Mouse (Mus musculus): ENCODE results near the gene Vps11. TPM values are rescaled to one million over a fixed set of nuclear protein-coding genes. Genes with fewer than 3 reads are reported as not detected.
"Not testable (repeated sequence)": the region's sequence is repeated elsewhere in the genome, so short reads cannot be mapped to it uniquely, and the experiment has no call there.

Gene Vps11
- polyA plus RNA-seq, 1 experiment from 2014 or later: 29.3 TPM

DNA sequence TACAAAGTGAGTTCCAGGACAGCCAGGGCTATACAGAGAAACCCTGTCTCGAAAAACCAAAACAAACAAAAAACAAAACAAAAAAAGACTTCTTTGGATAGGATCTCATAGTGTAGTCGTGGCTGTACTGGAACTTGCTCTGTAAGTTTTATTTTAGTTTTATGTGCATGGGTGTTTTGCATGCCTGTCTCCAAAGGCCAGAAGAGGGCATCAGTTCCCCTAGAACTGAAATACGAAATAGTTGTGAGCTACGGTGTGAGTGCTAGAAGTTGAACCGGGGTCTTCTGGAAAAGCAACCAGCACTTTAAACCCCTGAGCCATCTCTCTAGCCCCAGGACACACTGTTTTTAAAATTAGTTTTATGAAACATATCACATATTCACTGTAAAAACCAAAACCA, 22.9 kb downstream of the Vps11 start:
- Histone ChIP-seq H3K9me3 (replicated peaks) (peaks cover 2% of the 10 kb centered on the region; the same call in 1 of the 2 replicates), H3K4me1 (peaks cover 32% of the 10 kb centered on the region), H3K27me3 (ENCODE audit: low read depth, poor library complexity, severe bottlenecking) (no peaks in the 10 kb centered on the region), H3K36me3 (peaks cover 67% of the 10 kb centered on the region), H3K27ac (no peak overlapping the region), H3K4me3 (no peak overlapping the region)
- no peak for DNase-seq (ENCODE audit: low spot score)
- WGBS: 84% methylated on average over 5 of the region's 5 CpGs

DNA sequence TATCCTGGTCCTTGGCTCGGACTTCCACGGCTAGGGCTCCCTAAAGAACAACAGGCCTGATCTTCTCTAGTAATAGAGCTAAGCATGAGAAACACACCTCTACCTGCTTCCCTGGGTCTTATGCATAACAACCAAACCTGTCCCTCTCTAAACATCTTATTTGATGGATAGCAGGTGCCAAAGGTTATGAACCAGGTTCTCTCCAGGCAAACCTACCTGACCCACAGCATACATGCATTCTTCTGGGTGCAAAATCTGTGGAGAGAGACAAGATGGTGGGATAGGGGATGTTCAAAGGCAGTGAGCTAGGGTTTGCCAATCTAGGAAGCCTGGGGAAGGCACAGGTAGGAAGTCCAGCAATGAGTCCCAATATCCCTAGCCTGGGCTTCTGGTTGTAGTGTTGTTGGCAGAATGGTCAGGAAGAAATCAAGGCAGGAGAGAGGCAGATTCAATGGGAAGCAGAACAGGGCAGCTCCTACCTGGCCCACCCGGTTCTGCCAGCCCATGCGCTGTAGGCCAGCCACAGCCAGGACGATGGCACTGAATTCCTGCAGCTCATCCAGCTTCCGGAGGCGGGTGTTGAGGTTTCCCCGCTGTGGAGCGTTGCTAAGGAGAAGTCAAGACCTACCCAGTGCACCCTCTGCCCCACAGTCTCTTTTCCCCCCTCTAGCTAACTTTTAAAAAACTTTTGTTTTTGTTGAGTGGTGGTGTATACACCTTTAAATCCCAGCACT, 23.9 kb downstream of the Vps11 start:
- Histone ChIP-seq H3K27me3 (ENCODE audit: low read depth, poor library complexity, severe bottlenecking) (no peaks in the 10 kb centered on the region), H3K36me3 (peaks cover 76% of the 10 kb centered on the region), H3K27ac (peak overlapping the region; percentile 11; the same call in 1 of the 2 replicates), H3K4me1 (peaks cover 22% of the 10 kb centered on the region), H3K9me3 (replicated peaks) (peaks cover 2% of the 10 kb centered on the region; the same call in 1 of the 2 replicates), H3K4me3 (peak overlapping the region; percentile 98)
- 69% methylated on average over 9 of the region's 9 CpGs for WGBS
- DNase-seq (ENCODE audit: low spot score): no peak

DNA sequence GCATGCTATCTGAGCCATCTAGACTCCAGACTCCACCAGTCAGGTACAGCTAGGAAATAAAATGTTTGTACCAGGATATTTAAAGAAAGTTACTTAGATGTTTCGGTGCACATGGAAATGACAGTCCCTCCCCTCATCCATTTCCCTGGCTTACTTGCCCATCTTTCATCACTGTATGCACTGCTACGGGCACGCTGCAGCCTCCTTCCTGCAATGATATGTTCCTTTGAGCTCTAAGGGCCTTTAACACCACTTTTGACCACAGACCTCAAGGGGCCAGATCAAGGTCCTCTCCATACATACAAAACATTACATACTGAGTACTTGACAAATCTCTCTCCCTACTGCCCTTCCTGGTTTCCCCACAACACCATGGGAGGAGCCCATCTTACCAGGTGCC, 24.5 kb downstream of the Vps11 start:
- Histone ChIP-seq H3K36me3 (peaks cover 81% of the 10 kb centered on the region), H3K4me3 (peak overlapping the region; percentile 98), H3K9me3 (replicated peaks) (peaks cover 2% of the 10 kb centered on the region; the same call in 1 of the 2 replicates), H3K27ac (no peak overlapping the region), H3K27me3 (ENCODE audit: low read depth, poor library complexity, severe bottlenecking) (no peaks in the 10 kb centered on the region), H3K4me1 (peaks cover 16% of the 10 kb centered on the region)
- no peak for DNase-seq (ENCODE audit: low spot score)
- WGBS: 83% methylated on average over 3 of the region's 3 CpGs

DNA sequence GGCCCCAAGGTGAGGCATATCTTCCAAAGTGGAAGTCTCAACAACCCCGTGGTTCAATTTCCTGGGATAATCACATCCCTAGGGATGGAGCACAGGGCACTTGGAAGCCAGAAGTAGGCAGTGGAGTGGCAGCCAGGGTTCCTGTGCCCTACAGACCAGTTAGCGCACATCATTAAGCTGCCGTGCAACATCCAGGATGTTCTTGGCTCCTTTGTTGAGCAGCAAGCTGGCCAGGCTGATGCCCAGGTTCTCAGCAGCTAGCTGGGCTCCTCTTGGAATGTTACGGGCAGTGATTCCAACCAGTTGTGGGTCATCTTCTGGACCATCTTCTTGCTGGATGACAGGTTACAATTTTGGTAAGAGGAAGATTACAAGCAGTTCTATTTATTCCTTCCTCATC, 25.0 kb downstream of the Vps11 start:
- H3K4me3 ChIP-seq: peak overlapping the region; percentile 98
- not testable (repeated sequence) for H3K9me3 ChIP-seq (replicated peaks); H3K27me3 ChIP-seq (ENCODE audit: low read depth, poor library complexity, severe bottlenecking); H3K27ac ChIP-seq; DNase-seq (ENCODE audit: low spot score)
- peaks cover 15% of the 10 kb centered on the region for H3K4me1 ChIP-seq
- WGBS: 52% methylated on average over 4 of the region's 4 CpGs
- peaks cover 81% of the 10 kb centered on the region for H3K36me3 ChIP-seq

DNA sequence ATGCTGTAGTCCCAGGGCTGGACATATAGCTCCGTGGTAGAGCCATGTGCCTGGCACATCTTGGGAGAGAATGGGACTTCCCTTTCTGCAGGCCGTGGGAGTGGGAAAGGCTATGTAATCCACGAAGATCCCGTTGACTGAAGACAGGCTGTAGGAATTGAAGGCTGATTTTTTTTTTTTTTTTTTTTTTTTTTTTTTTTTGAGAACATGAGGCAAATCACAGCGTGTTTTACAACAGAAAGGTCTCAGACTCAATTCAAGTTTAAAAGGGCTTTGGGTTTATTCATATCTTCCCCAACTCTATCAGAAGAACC, 25.4 kb downstream of the Vps11 start:
- Histone ChIP-seq H3K9me3 (replicated peaks) (peaks cover 2% of the 10 kb centered on the region; the same call in 1 of the 2 replicates), H3K4me1 (peaks cover 15% of the 10 kb centered on the region), H3K4me3 (peak overlapping the region; percentile 98), H3K27ac (peak overlapping the region; percentile 98), H3K36me3 (peaks cover 81% of the 10 kb centered on the region), H3K27me3 (ENCODE audit: low read depth, poor library complexity, severe bottlenecking) (no peaks in the 10 kb centered on the region)
- no peak for DNase-seq (ENCODE audit: low spot score)
- 4% methylated on average over 5 of the region's 5 CpGs for WGBS

DNA sequence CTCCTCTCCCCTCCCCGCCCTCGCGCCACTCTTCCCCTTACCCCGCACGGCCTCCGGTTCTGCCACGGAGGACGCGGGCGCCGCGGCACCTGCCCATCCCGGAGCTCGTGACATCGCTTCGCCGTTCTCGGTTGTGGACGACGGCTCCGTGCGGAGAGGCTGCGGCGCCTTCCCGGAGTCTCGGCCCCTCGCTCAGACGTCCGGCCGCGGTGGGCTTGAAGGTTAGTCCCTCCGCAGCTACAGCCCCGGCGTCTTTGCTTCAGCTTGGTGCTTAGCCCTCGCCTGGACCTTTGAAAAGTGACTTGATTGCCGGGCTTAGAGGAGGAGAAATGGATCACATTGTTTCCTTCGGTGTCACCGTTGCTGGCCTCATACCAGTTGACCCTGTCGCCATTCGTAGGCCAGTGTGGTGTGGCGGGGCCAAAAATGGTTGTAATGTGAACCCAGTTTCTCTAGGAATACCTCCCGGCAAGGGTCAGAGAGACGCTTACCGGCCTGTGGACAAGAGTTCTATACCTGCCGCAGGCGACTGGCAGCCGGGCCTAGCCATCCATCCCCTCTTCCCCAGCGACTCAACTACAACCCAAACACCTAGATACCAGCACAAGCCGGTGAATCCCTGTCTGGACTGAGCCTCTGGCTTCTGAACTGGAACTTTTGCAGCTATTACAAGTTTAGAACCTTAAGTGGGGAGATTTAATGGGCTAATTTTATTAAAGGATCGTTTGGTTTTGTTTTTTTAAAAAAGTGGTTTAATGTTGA, 26.0 kb downstream of the Vps11 start:
- WGBS: under 1% methylated on average over 50 of the region's 50 CpGs
- Histone ChIP-seq H3K27ac (peak overlapping the region; percentile 98), H3K36me3 (peaks cover 81% of the 10 kb centered on the region), H3K9me3 (replicated peaks) (peaks cover 2% of the 10 kb centered on the region; the same call in 1 of the 2 replicates), H3K4me3 (peak overlapping the region; percentile 98), H3K4me1 (peaks cover 15% of the 10 kb centered on the region), H3K27me3 (ENCODE audit: low read depth, poor library complexity, severe bottlenecking) (no peaks in the 10 kb centered on the region)
- DNase-seq (ENCODE audit: low spot score): no peak

DNA sequence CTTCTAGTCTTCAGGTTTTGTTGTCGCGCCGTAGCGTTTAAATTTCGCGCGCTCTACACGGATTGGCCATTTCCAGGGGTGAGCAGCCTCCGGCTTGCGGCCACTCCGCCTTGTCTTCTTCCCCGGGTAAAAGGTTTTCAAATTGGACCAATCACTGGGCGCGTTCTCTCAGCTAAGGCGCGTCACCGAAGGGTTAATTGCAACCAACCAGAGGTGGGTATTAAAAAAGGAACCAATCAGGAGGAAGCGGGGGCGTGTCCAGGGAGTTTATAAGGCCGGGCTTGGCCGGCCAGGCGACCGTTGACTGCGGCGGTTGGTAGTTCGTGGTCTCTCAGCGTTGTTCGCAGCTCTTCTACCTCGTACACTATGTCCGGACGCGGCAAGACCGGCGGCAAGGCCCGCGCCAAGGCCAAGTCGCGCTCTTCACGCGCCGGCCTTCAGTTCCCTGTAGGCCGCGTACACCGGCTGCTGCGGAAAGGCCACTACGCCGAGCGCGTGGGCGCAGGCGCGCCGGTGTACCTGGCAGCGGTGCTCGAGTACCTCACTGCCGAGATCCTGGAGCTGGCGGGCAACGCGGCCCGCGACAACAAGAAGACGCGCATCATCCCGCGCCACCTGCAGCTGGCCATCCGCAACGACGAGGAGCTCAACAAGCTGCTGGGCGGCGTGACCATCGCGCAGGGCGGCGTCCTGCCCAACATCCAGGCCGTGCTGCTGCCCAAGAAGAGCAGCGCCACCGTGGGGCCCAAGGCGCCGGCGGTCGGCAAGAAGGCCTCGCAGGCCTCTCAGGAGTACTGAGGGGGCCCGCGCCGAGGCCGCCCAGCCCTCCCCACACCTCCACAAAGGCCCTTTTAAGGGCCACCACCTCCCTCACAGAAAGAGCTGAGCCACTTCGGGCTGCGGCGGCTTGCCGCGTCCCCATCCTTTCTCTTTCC, 26.8 kb downstream of the Vps11 start, which contains the start of gene H2afx:
TSS of gene H2afx (plus strand) at position 299 of the 935 bp plus-strand sequence.
- Histone ChIP-seq H3K4me3 (peak within 1 kb of the TSS; percentile 98), H3K27ac (peak within 1 kb of the TSS; percentile 98), H3K36me3 (peaks cover 83% of the 10 kb centered on the region), H3K4me1 (peaks cover 15% of the 10 kb centered on the region), H3K9me3 (replicated peaks) (peaks cover 2% of the 10 kb centered on the region; the same call in 1 of the 2 replicates), H3K27me3 (ENCODE audit: low read depth, poor library complexity, severe bottlenecking) (no peaks in the 10 kb centered on the region)
- DNase-seq (ENCODE audit: low spot score): peak; percentile 98
- WGBS: under 1% methylated on average over 91 of the region's 91 CpGs

DNA sequence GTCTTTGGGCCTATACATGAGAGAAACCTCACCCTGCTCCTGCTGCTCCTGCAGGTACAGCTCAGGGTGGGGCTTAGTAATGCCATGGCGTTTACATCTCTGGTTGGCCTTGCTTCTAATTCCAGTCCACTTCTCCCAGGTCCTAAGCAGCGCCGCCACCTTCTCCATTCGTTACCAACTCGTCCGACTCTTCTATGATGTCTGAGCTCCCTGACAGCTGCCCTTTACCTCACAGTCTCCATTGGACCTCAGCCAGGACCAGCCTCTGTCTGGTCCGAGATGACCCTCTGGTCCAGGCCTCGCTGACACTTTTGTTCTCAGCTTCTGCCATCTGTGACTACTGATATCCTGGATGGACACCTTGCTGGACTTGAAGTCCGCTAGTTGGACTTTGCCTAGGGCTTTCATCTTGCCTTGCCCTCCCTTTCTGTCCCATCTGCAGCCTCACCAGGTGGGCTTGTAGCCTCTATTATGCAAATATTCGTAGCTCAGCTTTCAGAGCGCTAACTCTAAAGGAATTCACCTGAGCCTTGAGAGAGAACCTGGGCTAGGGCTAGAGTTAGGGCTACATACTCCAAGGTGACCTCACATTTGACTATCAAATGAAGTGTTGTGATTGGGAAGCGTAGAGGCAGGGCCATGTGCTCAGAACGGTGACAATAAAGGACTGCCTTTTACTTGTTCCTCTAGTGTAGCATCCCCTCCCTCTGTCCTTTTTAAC, 28.4 kb downstream of the Vps11 start:
- Histone ChIP-seq H3K4me1 (peaks cover 15% of the 10 kb centered on the region), H3K27ac (peak overlapping the region; percentile 98; the same call in 1 of the 2 replicates), H3K27me3 (ENCODE audit: low read depth, poor library complexity, severe bottlenecking) (no peaks in the 10 kb centered on the region), H3K36me3 (peaks cover 84% of the 10 kb centered on the region), H3K4me3 (peak overlapping the region; percentile 98; the same call in 1 of the 2 replicates), H3K9me3 (replicated peaks) (peaks cover 2% of the 10 kb centered on the region; the same call in 1 of the 2 replicates)
- WGBS: 96% methylated on average over 13 of the region's 13 CpGs
- DNase-seq (ENCODE audit: low spot score): no peak

DNA sequence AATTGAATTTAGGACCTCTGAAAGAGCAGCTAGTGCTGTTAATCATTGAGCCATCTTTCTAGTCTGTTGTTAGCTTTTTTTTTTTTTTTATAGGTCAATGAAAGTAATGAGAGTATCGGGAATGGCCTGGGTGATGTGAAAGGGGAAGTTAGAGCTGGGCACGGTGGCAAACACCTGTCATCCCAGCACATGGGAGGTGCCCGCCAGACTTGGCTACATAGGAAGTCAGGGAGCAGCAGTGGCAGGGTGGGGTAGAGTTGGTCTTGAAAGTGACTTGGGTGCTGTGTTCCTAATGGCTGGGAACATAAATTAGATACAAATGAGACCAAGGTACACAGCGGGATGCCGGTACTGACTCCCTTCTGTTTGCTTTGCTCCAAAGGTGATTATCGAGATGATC, 30.7 kb downstream of the Vps11 start:
- no peak overlapping the region for H3K4me3 ChIP-seq
- WGBS: 95% methylated on average over 6 of the region's 6 CpGs
- H3K27me3 ChIP-seq (ENCODE audit: low read depth, poor library complexity, severe bottlenecking): no peaks in the 10 kb centered on the region
- no peak for DNase-seq (ENCODE audit: low spot score)
- peaks cover 67% of the 10 kb centered on the region for H3K36me3 ChIP-seq
- H3K27ac ChIP-seq: no peak overlapping the region
- peaks cover 14% of the 10 kb centered on the region for H3K4me1 ChIP-seq
- peaks cover 2% of the 10 kb centered on the region; the same call in 1 of the 2 replicates for H3K9me3 ChIP-seq (replicated peaks)

DNA sequence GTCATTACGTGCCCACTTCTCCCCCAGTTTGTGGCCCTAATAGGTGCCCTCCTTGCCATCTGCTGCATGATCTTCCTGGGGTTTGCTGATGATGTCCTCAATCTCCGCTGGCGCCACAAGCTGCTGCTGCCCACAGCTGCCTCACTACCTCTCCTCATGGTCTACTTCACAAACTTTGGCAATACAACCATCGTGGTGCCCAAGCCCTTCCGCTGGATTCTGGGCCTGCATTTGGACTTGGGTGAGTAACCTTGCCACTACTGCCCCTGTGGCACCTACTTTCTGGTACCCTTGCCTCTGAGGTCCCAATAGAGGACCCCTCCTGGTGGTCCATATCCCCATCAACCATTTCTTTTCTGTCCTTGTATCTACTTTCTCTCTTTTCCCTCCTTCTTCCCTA, 33.5 kb downstream of the Vps11 start:
- Histone ChIP-seq H3K4me3 (peak overlapping the region; percentile 67), H3K36me3 (peaks cover 52% of the 10 kb centered on the region), H3K27ac (peak overlapping the region; percentile 95), H3K9me3 (replicated peaks) (no peaks in the 10 kb centered on the region), H3K27me3 (ENCODE audit: low read depth, poor library complexity, severe bottlenecking) (no peaks in the 10 kb centered on the region), H3K4me1 (peaks cover 15% of the 10 kb centered on the region)
- 97% methylated on average over 5 of the region's 5 CpGs for WGBS
- no peak for DNase-seq (ENCODE audit: low spot score)

DNA sequence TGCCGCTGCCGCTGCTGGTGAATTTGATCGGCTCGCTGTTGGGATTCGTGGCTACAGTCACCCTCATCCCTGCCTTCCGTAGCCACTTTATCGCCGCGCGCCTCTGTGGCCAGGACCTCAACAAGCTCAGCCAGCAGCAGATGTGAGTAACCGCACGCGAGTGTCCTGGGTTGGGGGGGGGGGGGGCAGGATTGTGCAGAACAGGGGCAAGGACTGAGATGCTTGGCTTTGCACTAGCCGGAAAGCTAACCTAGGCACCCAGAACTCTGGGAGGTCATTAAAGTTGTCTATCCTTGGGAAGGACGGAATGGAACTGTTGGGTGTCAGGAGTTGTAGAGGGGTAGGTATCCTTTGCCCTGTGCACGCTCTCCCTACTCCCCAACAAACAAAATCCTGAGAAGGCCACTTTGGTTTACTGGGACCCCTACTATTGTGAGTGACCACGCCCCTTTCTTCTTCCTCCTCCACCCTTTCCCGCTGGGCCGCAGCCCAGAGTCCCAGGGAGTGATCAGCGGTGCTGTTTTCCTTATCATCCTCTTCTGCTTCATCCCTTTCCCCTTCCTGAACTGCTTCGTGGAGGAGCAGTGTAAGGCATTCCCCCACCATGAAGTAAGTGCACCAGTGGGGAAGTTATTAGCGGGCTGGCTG, 34.3 kb downstream of the Vps11 start:
- Histone ChIP-seq H3K36me3 (peaks cover 45% of the 10 kb centered on the region), H3K4me3 (peak overlapping the region; percentile 67), H3K27ac (peak overlapping the region; percentile 95), H3K9me3 (replicated peaks) (no peaks in the 10 kb centered on the region), H3K27me3 (ENCODE audit: low read depth, poor library complexity, severe bottlenecking) (no peaks in the 10 kb centered on the region), H3K4me1 (peaks cover 15% of the 10 kb centered on the region)
- under 1% methylated on average over 22 of the region's 22 CpGs for WGBS
- DNase-seq (ENCODE audit: low spot score): no peak
